Mouse (Mus musculus): ENCODE data around the gene Acr. TPM values are rescaled to one million over a fixed set of nuclear protein-coding genes. Genes with fewer than 3 reads are reported as not detected.
A peak's percentile ranks its signal among the peaks of the same experiment; 100 is the strongest.

Acr gene
- polyA plus RNA-seq, 1 experiment from 2014 or later, result 0.24 TPM

- Histone ChIP-seq H3K4me3 (replicated peaks) (no peak overlapping the region), H3K9me3 (replicated peaks) (no peaks in the 10 kb centered on the region), H3K4me1 (peaks cover 21% of the 10 kb centered on the region), H3K27ac (replicated peaks) (no peak overlapping the region), H3K27me3 (peaks cover 11% of the 10 kb centered on the region; the same call in 1 of the 2 replicates), H3K4me2 (replicated peaks) (no peak overlapping the region), H3K36me3 (peaks cover 3% of the 10 kb centered on the region; the same call in 1 of the 2 replicates), H3K9ac (no peak overlapping the region)
- no peak for ATAC-seq (ENCODE audit: insufficient number of reproducible peaks, low FRiP score, low TSS enrichment, low read depth)
- WGBS, result 83% methylated on average over 18 of the region's 18 CpGs
Measured at GRCm38 (mm10) chr15:89528201-89528850, 39.8 kb upstream of the Acr start.

- Histone ChIP-seq H3K4me3 (replicated peaks) (no peak overlapping the region), H3K9me3 (replicated peaks) (no peaks in the 10 kb centered on the region), H3K4me1 (peaks cover 19% of the 10 kb centered on the region), H3K27me3 (0 out of 2 replicates have a peak, but pooled peaks cover 9% of the 10 kb centered on the region), H3K9ac (no peak overlapping the region), H3K27ac (replicated peaks) (no peak overlapping the region), H3K4me2 (replicated peaks) (no peak overlapping the region), H3K36me3 (peaks cover 3% of the 10 kb centered on the region; the same call in 1 of the 2 replicates)
- WGBS, result 92% methylated on average over 10 of the region's 10 CpGs
- ATAC-seq (ENCODE audit: insufficient number of reproducible peaks, low FRiP score, low TSS enrichment, low read depth), result no peak
Measured at GRCm38 (mm10) chr15:89528923-89529322, 39.2 kb upstream of the Acr start.

- WGBS, result 12% methylated on average over 4 of the region's 4 CpGs
- H3K4me2 ChIP-seq (replicated peaks), result no peak overlapping the region
- no peaks in the 10 kb centered on the region for H3K9me3 ChIP-seq (replicated peaks)
- H3K36me3 ChIP-seq, result peaks cover 3% of the 10 kb centered on the region; the same call in 1 of the 2 replicates
- no peak overlapping the region for H3K27ac ChIP-seq (replicated peaks)
- peaks cover 10% of the 10 kb centered on the region; the same call in 1 of the 2 replicates for H3K4me1 ChIP-seq
- no peak overlapping the region for H3K4me3 ChIP-seq (replicated peaks)
- no peak for ATAC-seq (ENCODE audit: insufficient number of reproducible peaks, low FRiP score, low TSS enrichment, low read depth)
- 0 out of 2 replicates have a peak, but pooled peaks cover 5% of the 10 kb centered on the region for H3K27me3 ChIP-seq
- no peak overlapping the region for H3K9ac ChIP-seq
Measured at GRCm38 (mm10) chr15:89530336-89530735, 37.8 kb upstream of the Acr start.

GRCm38 (mm10) chr15:89531399-89531798, 36.7 kb upstream of the Acr start:
- no peak overlapping the region for H3K9ac ChIP-seq
- no peaks in the 10 kb centered on the region for H3K27me3 ChIP-seq
- no peak overlapping the region for H3K4me2 ChIP-seq (replicated peaks)
- H3K36me3 ChIP-seq, result peaks cover 3% of the 10 kb centered on the region; the same call in 1 of the 2 replicates
- no peak overlapping the region for H3K4me3 ChIP-seq (replicated peaks)
- 91% methylated on average over 5 of the region's 5 CpGs for WGBS
- no peak overlapping the region for H3K27ac ChIP-seq (replicated peaks)
- peaks cover 10% of the 10 kb centered on the region; the same call in 1 of the 2 replicates for H3K4me1 ChIP-seq
- H3K9me3 ChIP-seq (replicated peaks), result no peaks in the 10 kb centered on the region
- no peak for ATAC-seq (ENCODE audit: insufficient number of reproducible peaks, low FRiP score, low TSS enrichment, low read depth)

GRCm38 (mm10) chr15:89532026-89532923, 35.9 kb upstream of the Acr start:
- Histone ChIP-seq H3K4me3 (replicated peaks) (0 out of 2 replicates have a peak overlapping the region, but pooled peaks have one; percentile 0), H3K27ac (replicated peaks) (no peak overlapping the region), H3K4me2 (replicated peaks) (peak overlapping the region; percentile 17), H3K9me3 (replicated peaks) (no peaks in the 10 kb centered on the region), H3K36me3 (0 out of 2 replicates have a peak, but pooled peaks cover 3% of the 10 kb centered on the region), H3K27me3 (no peaks in the 10 kb centered on the region), H3K4me1 (peaks cover 10% of the 10 kb centered on the region; the same call in 1 of the 2 replicates), H3K9ac (no peak overlapping the region)
- peak; percentile 40; the same call in 1 of the 2 replicates for ATAC-seq (ENCODE audit: insufficient number of reproducible peaks, low FRiP score, low TSS enrichment, low read depth)
- 28% methylated on average over 28 of the region's 29 CpGs for WGBS

GRCm38 (mm10) chr15:89532924-89533842, 34.9 kb upstream of the Acr start:
- no peaks in the 10 kb centered on the region for H3K9me3 ChIP-seq (replicated peaks)
- peaks cover 10% of the 10 kb centered on the region; the same call in 1 of the 2 replicates for H3K4me1 ChIP-seq
- H3K4me2 ChIP-seq (replicated peaks), result peak overlapping the region; percentile 17
- no peaks in the 10 kb centered on the region for H3K27me3 ChIP-seq
- H3K27ac ChIP-seq (replicated peaks), result no peak overlapping the region
- H3K4me3 ChIP-seq (replicated peaks), result 0 out of 2 replicates have a peak overlapping the region, but pooled peaks have one; percentile 0
- 71% methylated on average over 23 of the region's 23 CpGs for WGBS
- no peak overlapping the region for H3K9ac ChIP-seq
- 0 out of 2 replicates have a peak, but pooled peaks cover 3% of the 10 kb centered on the region for H3K36me3 ChIP-seq
- ATAC-seq (ENCODE audit: insufficient number of reproducible peaks, low FRiP score, low TSS enrichment, low read depth), result no peak

GRCm38 (mm10) chr15:89533843-89534207, 34.3 kb upstream of the Acr start:
- Histone ChIP-seq H3K4me3 (replicated peaks) (no peak overlapping the region), H3K27ac (replicated peaks) (no peak overlapping the region), H3K9ac (no peak overlapping the region), H3K4me1 (peaks cover 10% of the 10 kb centered on the region; the same call in 1 of the 2 replicates), H3K36me3 (0 out of 2 replicates have a peak, but pooled peaks cover 3% of the 10 kb centered on the region), H3K27me3 (no peaks in the 10 kb centered on the region), H3K9me3 (replicated peaks) (no peaks in the 10 kb centered on the region), H3K4me2 (replicated peaks) (no peak overlapping the region)
- no peak for ATAC-seq (ENCODE audit: insufficient number of reproducible peaks, low FRiP score, low TSS enrichment, low read depth)
- 89% methylated on average over 10 of the region's 10 CpGs for WGBS

GRCm38 (mm10) chr15:89544171-89544570, 24.0 kb upstream of the Acr start:
- H3K4me3 ChIP-seq (replicated peaks), result no peak overlapping the region
- H3K9me3 ChIP-seq (replicated peaks), result no peaks in the 10 kb centered on the region
- H3K4me1 ChIP-seq, result peaks cover 19% of the 10 kb centered on the region
- peaks cover 19% of the 10 kb centered on the region for H3K27me3 ChIP-seq
- H3K4me2 ChIP-seq (replicated peaks), result no peak overlapping the region
- WGBS, result 71% methylated on average over 7 of the region's 7 CpGs
- H3K9ac ChIP-seq, result no peak overlapping the region
- H3K27ac ChIP-seq (replicated peaks), result no peak overlapping the region
- H3K36me3 ChIP-seq, result peaks cover 18% of the 10 kb centered on the region
- no peak for ATAC-seq (ENCODE audit: insufficient number of reproducible peaks, low FRiP score, low TSS enrichment, low read depth)

- H3K27ac ChIP-seq (replicated peaks), result no peak overlapping the region
- no peaks in the 10 kb centered on the region for H3K9me3 ChIP-seq (replicated peaks)
- peaks cover 19% of the 10 kb centered on the region for H3K4me1 ChIP-seq
- 63% methylated on average over 8 of the region's 8 CpGs for WGBS
- H3K27me3 ChIP-seq, result peaks cover 19% of the 10 kb centered on the region
- peak overlapping the region; percentile 31; the same call in 1 of the 2 replicates for H3K4me3 ChIP-seq (replicated peaks)
- ATAC-seq (ENCODE audit: insufficient number of reproducible peaks, low FRiP score, low TSS enrichment, low read depth), result no peak
- H3K36me3 ChIP-seq, result peaks cover 21% of the 10 kb centered on the region
- peak overlapping the region; percentile 47 for H3K4me2 ChIP-seq (replicated peaks)
- no peak overlapping the region for H3K9ac ChIP-seq
Measured at GRCm38 (mm10) chr15:89547321-89547720, 20.8 kb upstream of the Acr start.

- Histone ChIP-seq H3K4me2 (replicated peaks) (peak overlapping the region; percentile 47), H3K9me3 (replicated peaks) (no peaks in the 10 kb centered on the region), H3K4me3 (replicated peaks) (peak overlapping the region; percentile 31), H3K4me1 (peaks cover 19% of the 10 kb centered on the region), H3K36me3 (peaks cover 18% of the 10 kb centered on the region), H3K27me3 (peaks cover 19% of the 10 kb centered on the region), H3K9ac (peak overlapping the region; percentile 9; the same call in 1 of the 2 replicates), H3K27ac (replicated peaks) (no peak overlapping the region)
- WGBS, result 25% methylated on average over 50 of the region's 58 CpGs
- peak; percentile 27; the same call in 1 of the 2 replicates for ATAC-seq (ENCODE audit: insufficient number of reproducible peaks, low FRiP score, low TSS enrichment, low read depth)
Measured at GRCm38 (mm10) chr15:89547824-89548601, 20.1 kb upstream of the Acr start.

All from embryonic facial prominence, embryonic 15.5 days (tissue).